Comparison of ENCODE assay signal across 9 mouse cellular contexts in the genomic region with DNA sequence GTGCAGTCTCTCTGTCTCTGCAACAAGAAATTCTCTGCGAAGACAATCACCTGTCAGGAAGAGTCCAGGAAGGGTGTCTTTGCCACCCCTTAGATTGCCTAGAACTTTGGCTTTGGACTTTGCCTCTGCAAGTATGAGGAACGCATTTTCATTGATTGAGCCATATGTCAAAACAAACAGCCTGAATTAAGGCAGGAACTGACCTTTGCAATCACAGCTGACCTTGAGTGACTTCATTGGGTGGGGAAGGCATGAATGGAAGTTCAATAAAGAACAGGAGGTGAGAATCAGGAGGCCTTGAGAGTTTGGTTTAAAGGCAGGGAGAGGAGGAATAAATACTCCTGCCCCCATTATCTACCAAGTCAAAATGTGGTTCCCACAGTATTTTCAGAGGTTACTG. TPM values are rescaled to one million over a fixed set of nuclear protein-coding genes. Genes with fewer than 3 reads are reported as not detected.
DNase-seq lines count a peak whose midpoint lies in the region; ATAC-seq and TF ChIP-seq lines count a peak whose summit lies in the region.
"Had no signal": no experiment of that assay in that cellular context is flagged by ENCODE, and none has a peak within 500 bp of the region (broad histone marks: within the 10 kb centered on the region; RNA-seq: fewer than 3 reads in every experiment).

No protein-coding gene starts in this region.

- no peak for TF ChIP-seq CTCF in gastrocnemius, adult 2 months (IDR thresholded peaks at IDR 0.05)
- TF ChIP-seq CTCF in bone marrow macrophage, adult 2 months (IDR thresholded peaks at IDR 0.05; ENCODE audit: low read depth, low read length) = no peak

- H3K9me3 ChIP-seq in hindbrain, embryonic 16.5 days (ENCODE audit: control insufficient read depth, low read length) = no peaks in the 10 kb centered on the region
- H3K9me3 ChIP-seq in midbrain, embryonic 12.5 days = no peaks in the 10 kb centered on the region

- intact Hi-C loops in gastrocnemius, adult 2 months (cut with DNase I) = no loop called here

- peak overlapping the region; percentile 86 for H3K4me2 ChIP-seq in hindbrain, embryonic 16.5 days (ENCODE audit: low read length)
- peak overlapping the region; percentile 89 for H3K4me2 ChIP-seq in midbrain, embryonic 12.5 days (replicated peaks)

- no peaks in the 10 kb centered on the region for H3K36me3 ChIP-seq in hindbrain, embryonic 16.5 days (ENCODE audit: control insufficient read depth, insufficient read depth, low read length)
- no peaks in the 10 kb centered on the region for H3K36me3 ChIP-seq in midbrain, embryonic 12.5 days

- 73% methylated on average over 2 of the region's 2 CpGs for WGBS in hindbrain, embryonic 16.5 days
- 65% methylated on average over 2 of the region's 2 CpGs for WGBS in midbrain, embryonic 12.5 days

- no peak overlapping the region for H3K27ac ChIP-seq in gastrocnemius, adult 2 months
- peak overlapping the region; percentile 58 for H3K27ac ChIP-seq in bone marrow macrophage, adult 2 months (ENCODE audit: insufficient read depth, low read depth, low read length)
- no peak overlapping the region for H3K27ac ChIP-seq in hindbrain, embryonic 16.5 days (ENCODE audit: low read depth, low read length)
- no peak overlapping the region for H3K27ac ChIP-seq in midbrain, embryonic 12.5 days (replicated peaks)

- TF ChIP-seq POLR2A in bone marrow macrophage, adult 2 months (IDR thresholded peaks at IDR 0.05; ENCODE audit: borderline replicate concordance, low read depth, low read length) = no peak

- no peaks in the 10 kb centered on the region for H3K27me3 ChIP-seq in hindbrain, embryonic 16.5 days (replicated peaks; ENCODE audit: control insufficient read depth, insufficient read depth, low read length)
- peaks cover 13% of the 10 kb centered on the region for H3K27me3 ChIP-seq in midbrain, embryonic 12.5 days

- H3K4me3 ChIP-seq in gastrocnemius, adult 2 months = peak overlapping the region; percentile 76; the same call in 1 of the 2 replicates
- peak overlapping the region; percentile 98 for H3K4me3 ChIP-seq in bone marrow macrophage, adult 2 months (ENCODE audit: insufficient read depth, low read length)
- H3K4me3 ChIP-seq in hindbrain, embryonic 16.5 days (ENCODE audit: low read length) = peak overlapping the region; percentile 71
- 0 out of 2 replicates have a peak overlapping the region, but pooled peaks have one; percentile 81 for H3K4me3 ChIP-seq in midbrain, embryonic 12.5 days

- peaks cover 16% of the 10 kb centered on the region for H3K4me1 ChIP-seq in bone marrow macrophage, adult 2 months (ENCODE audit: control insufficient read depth, insufficient read depth, low read length)
- H3K4me1 ChIP-seq in hindbrain, embryonic 16.5 days (ENCODE audit: control insufficient read depth, insufficient read depth, low read depth, low read length) = peaks cover 6% of the 10 kb centered on the region
- H3K4me1 ChIP-seq in midbrain, embryonic 12.5 days = peaks cover 15% of the 10 kb centered on the region

- no peak for ATAC-seq in hindbrain, embryonic 16.5 days
- ATAC-seq in midbrain, embryonic 12.5 days (ENCODE audit: low FRiP score, low read depth) = no peak

- DNase-seq in gastrocnemius, adult 2 months = no peak
- no peak for DNase-seq in gastrocnemius, postnatal 4 days (ENCODE audit: low spot score in 2 of 2)
- no peak for DNase-seq in spleen, postnatal 36 days (ENCODE audit: low spot score in 2 of 2)
- no peak for DNase-seq in right cerebral cortex, adult 2 months (ENCODE audit: low spot score in 2 of 2)
- DNase-seq in gastrocnemius, postnatal 10 days = no peak
- DNase-seq: gastrocnemius, postnatal 36 days had no signal

- H3K9ac ChIP-seq in hindbrain, embryonic 16.5 days (ENCODE audit: low read depth, low read length) = no peak overlapping the region
- no peak overlapping the region; the same call in 1 of the 2 replicates for H3K9ac ChIP-seq in midbrain, embryonic 12.5 days (replicated peaks)

RNA-seq across cellular contexts. Expression of a gene that starts 0.8 kb away (rescaled TPM):
- total RNA-seq in gastrocnemius, adult 2 months (2021) = 1 to 10 TPM in 1 of 2 experiments, under 1 TPM in 1; 0.59 to 1.6 TPM
- total RNA-seq in gastrocnemius, postnatal 4 days (2021) = 10 to 100 TPM; 11.4 to 11.7 TPM
- polyA plus RNA-seq in bone marrow macrophage, adult 2 months (2012; ENCODE audit: insufficient read depth, insufficient read length, missing spikeins) = 33.7 and 34.3 TPM in 2 replicates
- polyA plus RNA-seq in hindbrain, embryonic 16.5 days (2015; fragmentation: Nextera tagmentation; extraction: Ambion mirVana) = 45.0 and 54.7 TPM in 2 replicates
- 36.2 and 37.0 TPM in 2 replicates for polyA plus RNA-seq in midbrain, embryonic 12.5 days (2016; fragmentation: Nextera tagmentation; extraction: Ambion mirVana)
- total RNA-seq in gastrocnemius, postnatal 10 days (2021) = 1 to 10 TPM; 5.2 to 6.3 TPM
